Mouse (Mus musculus) spleen, adult 2 months (tissue): Measurements from ENCODE around the gene Bmp2k.

Source experiments
- CTCF ChIP-seq: fragments of 200-500 bp; IDR thresholded peaks from 2 replicates; pipeline ENCODE4 v1.5.1; 2011; ENCODE audit warnings: mild to moderate bottlenecking, inconsistent platforms; ENCODE audit not compliant: insufficient read depth, insufficient read length, insufficient replicate concordance; ENCODE audit errors: extremely low read depth
- POLR2A ChIP-seq: fragments of 200-500 bp; IDR thresholded peaks from 2 replicates; pipeline ENCODE4 v1.6.1; 2011; ENCODE audit warnings: low read depth, low read length, inconsistent platforms

- TF ChIP-seq CTCF, result no peak
- TF ChIP-seq POLR2A, result no peak
These were observed 3.0 kb downstream of the Bmp2k start for GRCm38 (mm10) chr5:97000524-97000923.
